Mouse (Mus musculus) megakaryocyte progenitor cell, adult 5-6 weeks (primary cell): ENCODE measurements at regions not wholly inside any gene's neighbourhood (a gene's known extent, or its start where the extent isn't known, plus 50 kb on each side); places are given as distances from the start of the nearest gene placed in this dataset.

ENCODE experiments used
- ATAC-seq: replicated peaks from 2 replicates; pipeline ENCODE4 v1.8.0; 2016; ENCODE audit warnings: mild to moderate bottlenecking, moderate TSS enrichment, inconsistent platforms; ENCODE audit not compliant: poor library complexity

DNA sequence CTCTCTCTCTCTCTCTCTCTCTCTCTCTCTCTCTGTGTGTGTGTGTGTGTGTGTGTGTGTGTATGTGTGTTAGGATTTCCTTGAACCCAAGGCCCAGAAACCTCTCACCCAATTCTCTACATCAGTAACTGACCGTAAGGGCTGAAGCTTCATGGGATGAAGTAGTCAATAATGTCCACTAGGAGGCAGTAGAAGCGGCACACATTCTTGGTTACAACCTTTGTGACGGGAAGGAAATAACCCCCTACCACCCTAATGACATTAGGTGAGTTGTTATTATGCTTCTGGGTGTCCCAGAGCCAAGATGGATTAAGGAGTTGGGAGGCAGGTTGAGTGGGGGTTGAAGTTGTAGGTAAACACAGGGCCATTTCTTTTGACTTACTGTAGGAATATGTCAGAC, 55.5 kb upstream of the Itprid1 start:
- ATAC-seq: no peak

DNA sequence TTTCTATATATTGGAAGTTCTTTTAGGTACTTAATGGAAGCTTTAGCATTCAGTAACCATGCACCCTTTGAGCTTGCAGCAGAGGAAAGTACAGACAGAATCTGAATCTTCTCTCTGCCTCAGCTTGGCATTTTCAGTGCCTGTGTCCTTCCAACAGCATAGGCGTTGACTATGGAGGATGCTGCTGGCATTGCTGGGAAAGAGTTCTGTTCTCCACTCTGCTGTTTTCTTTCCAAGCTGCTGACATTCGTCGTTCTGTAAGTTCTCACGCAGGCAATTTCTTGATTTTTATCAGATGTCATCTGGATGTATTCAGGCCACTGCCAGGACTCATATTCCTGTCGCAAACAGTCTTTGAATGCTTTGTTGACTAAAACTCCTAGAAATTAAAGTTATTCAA, 61.2 kb upstream of the Itprid1 start:
- no peak for ATAC-seq

DNA sequence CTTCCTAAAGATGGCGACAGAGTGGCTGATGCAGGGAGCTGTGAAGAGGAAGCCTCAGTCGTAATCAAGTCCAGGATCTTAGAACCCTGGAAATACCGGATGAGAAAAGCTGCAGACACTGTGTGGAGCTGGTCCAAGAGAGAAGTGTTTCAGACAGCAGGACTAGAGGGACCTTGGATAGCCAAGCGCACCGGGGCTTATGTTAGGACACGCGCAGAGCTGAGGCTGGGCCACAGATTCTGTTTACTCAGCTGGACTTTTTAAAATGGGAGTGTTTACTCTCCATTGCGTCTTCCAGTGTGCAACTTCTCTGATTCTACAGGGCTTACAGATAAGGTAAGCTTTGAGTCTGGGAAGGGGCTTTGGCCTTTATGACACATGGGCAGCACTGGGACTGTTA, 66.4 kb upstream of the Itprid1 start:
- ATAC-seq: no peak

DNA sequence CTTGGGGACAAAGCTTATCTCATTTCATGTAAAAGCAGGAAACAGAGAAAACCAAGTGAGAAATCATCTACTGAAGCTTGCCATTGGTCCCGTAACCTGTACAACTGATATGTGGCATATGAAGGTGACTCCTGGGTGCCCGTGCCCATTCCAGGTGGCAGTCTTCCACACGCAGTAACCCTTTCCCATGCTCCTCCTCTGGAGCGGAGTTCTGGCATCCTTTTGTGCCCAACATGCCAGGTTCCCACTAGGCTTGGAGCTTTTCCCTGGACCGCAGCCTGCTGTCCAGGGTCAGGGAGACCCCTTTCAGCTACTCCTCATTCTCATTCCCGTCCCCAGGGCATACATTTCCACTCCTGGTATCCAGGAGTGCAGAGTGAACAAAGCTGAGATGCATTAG, 74.4 kb upstream of the Neurod6 start:
- ATAC-seq: no peak

DNA sequence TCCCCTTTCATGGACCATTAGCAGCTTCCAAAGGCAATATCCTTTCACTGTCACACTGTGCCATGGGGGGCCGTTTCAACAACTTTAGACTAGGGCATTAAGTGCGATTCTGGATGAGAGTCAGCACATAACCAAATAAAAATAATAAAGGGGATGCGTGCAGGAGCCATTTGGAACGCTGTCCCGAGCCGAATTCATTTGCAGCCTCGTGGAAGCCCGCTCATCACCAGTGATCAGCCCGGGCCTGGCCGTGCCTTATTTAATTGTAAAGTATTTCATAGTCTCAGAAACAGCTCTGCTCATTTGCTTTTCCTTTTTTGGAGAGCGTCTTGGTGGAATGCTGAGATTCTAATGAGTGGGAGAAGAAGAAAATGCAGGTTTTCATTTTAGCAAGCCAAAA, 69.8 kb upstream of the Neurod6 start:
- no peak for ATAC-seq

DNA sequence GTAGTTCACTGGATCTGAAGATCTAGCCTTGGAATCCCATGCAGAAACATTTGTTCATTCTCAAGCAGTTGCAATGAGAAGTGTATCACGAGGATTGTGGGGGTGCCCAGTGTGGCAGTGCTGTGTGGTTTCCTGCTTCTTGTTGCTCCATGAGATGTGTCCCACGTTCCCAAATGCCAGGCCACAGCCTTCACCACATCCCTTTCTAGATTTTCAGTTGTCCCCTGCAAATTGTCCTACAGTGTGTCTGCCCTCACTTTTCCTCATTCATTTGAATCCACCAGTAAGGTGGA, 64.7 kb upstream of the Neurod6 start:
- ATAC-seq: peak; percentile 42; the same call in 1 of the 2 replicates

DNA sequence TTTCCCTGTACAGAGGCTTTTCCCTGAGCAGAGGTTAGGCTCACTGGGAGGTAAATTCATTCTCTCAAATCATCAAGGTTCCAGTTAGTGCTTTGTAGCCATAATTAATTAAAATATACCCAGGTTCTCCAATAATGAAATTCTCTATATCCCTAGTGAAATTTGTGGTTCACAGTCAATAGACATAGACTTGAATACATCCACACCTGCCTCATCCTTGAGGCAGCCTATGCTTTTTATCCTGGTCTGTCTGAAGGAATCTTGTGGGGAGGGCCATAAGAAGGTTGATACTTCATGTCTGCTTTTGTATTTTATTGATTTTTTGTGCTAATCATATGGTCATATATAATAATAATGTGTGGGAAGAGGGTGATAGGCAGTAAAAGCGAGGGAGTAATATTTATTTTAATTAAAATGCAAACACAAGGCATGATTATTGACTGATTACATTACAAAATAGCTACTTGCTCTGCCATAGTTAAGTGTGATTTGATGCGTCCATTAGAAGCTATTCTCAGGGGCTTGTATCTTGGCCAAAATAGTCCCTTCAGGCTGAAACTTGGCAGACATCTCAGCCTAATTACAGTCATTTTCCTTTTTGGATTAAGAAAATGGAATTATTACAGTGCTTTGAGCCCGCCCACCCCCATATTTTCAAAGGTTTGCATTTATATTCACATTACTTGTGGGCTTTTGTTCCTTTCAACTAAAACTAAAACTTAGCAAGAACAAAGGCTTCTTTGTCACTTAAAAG, 64.2 kb upstream of the Neurod6 start:
- ATAC-seq: no peak

DNA sequence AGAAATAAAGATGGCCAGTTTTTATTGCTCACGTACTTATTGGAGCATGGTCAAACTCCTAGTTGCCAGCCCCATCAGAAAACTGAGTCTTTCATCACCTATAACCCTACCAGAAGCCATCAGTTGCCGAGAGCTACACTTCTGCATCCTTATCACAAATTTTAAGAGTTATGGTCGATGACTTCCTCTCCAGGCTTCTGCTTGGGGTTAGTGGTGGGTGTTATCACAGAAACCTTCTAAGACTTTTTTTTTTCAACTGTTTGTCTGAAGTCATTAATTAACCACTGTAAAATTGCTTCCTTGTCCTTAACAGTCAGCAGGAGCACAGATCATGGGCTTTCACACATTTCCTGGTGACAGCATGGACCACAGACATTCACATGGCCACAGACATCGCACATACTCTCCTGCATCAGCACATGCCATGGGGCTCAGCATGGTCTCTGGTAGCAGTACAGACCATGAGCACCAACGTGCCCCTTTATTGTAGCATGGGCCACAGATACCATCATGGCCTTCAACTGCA, 50.3 kb upstream of the Neurod6 start:
- peak; percentile 93 for ATAC-seq
